ENCODE assay signal across 8 mouse cellular contexts in genomic region chrX:12122594-12123331, GRCm38 (mm10). TPM values are rescaled to one million over a fixed set of nuclear protein-coding genes. Genes with fewer than 3 reads are reported as not detected.
DNase-seq lines count a peak whose midpoint lies in the region; ATAC-seq lines count a peak whose summit lies in the region.

No protein-coding gene starts in this region.

- H3K4me2 ChIP-seq in embryonic facial prominence, embryonic 12.5 days (replicated peaks): peak overlapping the region; percentile 42
- peak overlapping the region; percentile 36 for H3K4me2 ChIP-seq in hindbrain, embryonic 12.5 days (replicated peaks)
- H3K4me2 ChIP-seq in liver, embryonic 16.5 days (ENCODE audit: low read depth, low read length): peak overlapping the region; percentile 32; the same call in 1 of the 2 replicates
- H3K4me2 ChIP-seq in neural tube, embryonic 12.5 days (replicated peaks): peak overlapping the region; percentile 44

- DNase-seq in thymus, postnatal 14 days: peak; percentile 17
- DNase-seq in thymus, adult 18-20 months: no peak
- DNase-seq in layer of hippocampus, postnatal 14 days (ENCODE audit: low spot score in 2 of 2): no peak

- peak; percentile 80 for ATAC-seq in embryonic facial prominence, embryonic 12.5 days (ENCODE audit: insufficient number of reproducible peaks, insufficient read depth, low FRiP score, low TSS enrichment)
- peak; percentile 41 for ATAC-seq in hindbrain, embryonic 12.5 days (ENCODE audit: low FRiP score)
- ATAC-seq in liver, embryonic 16.5 days (ENCODE audit: low read depth): peak; percentile 76
- peak; percentile 54 for ATAC-seq in neural tube, embryonic 12.5 days (ENCODE audit: low FRiP score, low read depth)
- no peak for ATAC-seq in activated CD4-positive, CD25-positive, alpha-beta regulatory T cell, adult 4 months

- peaks cover 19% of the 10 kb centered on the region for H3K4me1 ChIP-seq in embryonic facial prominence, embryonic 12.5 days
- H3K4me1 ChIP-seq in hindbrain, embryonic 12.5 days: peaks cover 36% of the 10 kb centered on the region
- H3K4me1 ChIP-seq in liver, embryonic 16.5 days (ENCODE audit: control insufficient read depth, low read depth, low read length): peaks cover 3% of the 10 kb centered on the region
- H3K4me1 ChIP-seq in neural tube, embryonic 12.5 days: peaks cover 26% of the 10 kb centered on the region

- no peaks in the 10 kb centered on the region for H3K36me3 ChIP-seq in embryonic facial prominence, embryonic 12.5 days
- no peaks in the 10 kb centered on the region for H3K36me3 ChIP-seq in hindbrain, embryonic 12.5 days
- H3K36me3 ChIP-seq in liver, embryonic 16.5 days (ENCODE audit: control insufficient read depth, insufficient read depth): no peaks in the 10 kb centered on the region
- H3K36me3 ChIP-seq in neural tube, embryonic 12.5 days: no peaks in the 10 kb centered on the region

- H3K4me3 ChIP-seq in embryonic facial prominence, embryonic 12.5 days: 0 out of 2 replicates have a peak overlapping the region, but pooled peaks have one; percentile 2
- H3K4me3 ChIP-seq in hindbrain, embryonic 12.5 days: no peak overlapping the region
- H3K4me3 ChIP-seq in liver, embryonic 16.5 days (ENCODE audit: low read depth, low read length): no peak overlapping the region; the same call in 1 of the 2 replicates
- no peak overlapping the region for H3K4me3 ChIP-seq in neural tube, embryonic 12.5 days

- no peaks in the 10 kb centered on the region for H3K9me3 ChIP-seq in embryonic facial prominence, embryonic 12.5 days
- H3K9me3 ChIP-seq in hindbrain, embryonic 12.5 days (replicated peaks): no peaks in the 10 kb centered on the region
- no peaks in the 10 kb centered on the region for H3K9me3 ChIP-seq in liver, embryonic 16.5 days (replicated peaks; ENCODE audit: control insufficient read depth, low read length)
- H3K9me3 ChIP-seq in neural tube, embryonic 12.5 days: no peaks in the 10 kb centered on the region

- H3K27me3 ChIP-seq in embryonic facial prominence, embryonic 12.5 days: peaks cover 37% of the 10 kb centered on the region
- H3K27me3 ChIP-seq in hindbrain, embryonic 12.5 days: peaks cover 49% of the 10 kb centered on the region
- H3K27me3 ChIP-seq in liver, embryonic 16.5 days (ENCODE audit: control insufficient read depth, insufficient read depth, low read depth, low read length): peaks cover 33% of the 10 kb centered on the region
- H3K27me3 ChIP-seq in neural tube, embryonic 12.5 days (replicated peaks): peaks cover 11% of the 10 kb centered on the region

- peak overlapping the region; percentile 79 for H3K27ac ChIP-seq in embryonic facial prominence, embryonic 12.5 days
- peak overlapping the region; percentile 60; the same call in 1 of the 2 replicates for H3K27ac ChIP-seq in hindbrain, embryonic 12.5 days
- peak overlapping the region; percentile 72 for H3K27ac ChIP-seq in liver, embryonic 16.5 days (ENCODE audit: low read length)
- H3K27ac ChIP-seq in neural tube, embryonic 12.5 days: no peak overlapping the region

- 0 out of 2 replicates have a peak overlapping the region, but pooled peaks have one; percentile 15 for H3K9ac ChIP-seq in embryonic facial prominence, embryonic 12.5 days
- H3K9ac ChIP-seq in hindbrain, embryonic 12.5 days: no peak overlapping the region; the same call in 1 of the 2 replicates
- H3K9ac ChIP-seq in liver, embryonic 16.5 days (ENCODE audit: low read depth, low read length): peak overlapping the region; percentile 40; the same call in 1 of the 2 replicates
- H3K9ac ChIP-seq in neural tube, embryonic 12.5 days: 0 out of 2 replicates have a peak overlapping the region, but pooled peaks have one; percentile 26

- 10% methylated on average over 21 of the region's 21 CpGs for WGBS in embryonic facial prominence, embryonic 12.5 days
- WGBS in hindbrain, embryonic 12.5 days: 12% methylated on average over 21 of the region's 21 CpGs
- WGBS in liver, embryonic 16.5 days (ENCODE audit: insufficient replicate concordance): 10% methylated on average over 21 of the region's 21 CpGs
- WGBS in neural tube, embryonic 12.5 days: 13% methylated on average over 21 of the region's 21 CpGs

RNA-seq across cellular contexts. Expression of gene Bcor, which starts 37.4 kb away (rescaled TPM):
- polyA plus RNA-seq in embryonic facial prominence, embryonic 12.5 days (2016; fragmentation: Nextera tagmentation; extraction: Ambion mirVana): 20.6 TPM in 2 replicates
- 23.7 and 26.9 TPM in 2 replicates for polyA plus RNA-seq in hindbrain, embryonic 12.5 days (2016; fragmentation: Nextera tagmentation; extraction: Ambion mirVana)
- 4.5 and 4.9 TPM in 2 replicates for polyA plus RNA-seq in liver, embryonic 16.5 days (2015; fragmentation: Nextera tagmentation; extraction: Ambion mirVana)
- polyA plus RNA-seq in neural tube, embryonic 12.5 days (2016; fragmentation: Nextera tagmentation; extraction: Ambion mirVana): 23.0 and 23.2 TPM in 2 replicates
- total RNA-seq in layer of hippocampus, postnatal 14 days (2021): 10 to 100 TPM; 18.6 to 19.1 TPM
- 10 to 100 TPM; 21.6 to 23.6 TPM for polyA plus RNA-seq in activated CD4-positive, CD25-positive, alpha-beta regulatory T cell, adult 4 months (2017; shearing (Covaris generic))
